Mouse (Mus musculus) limb, embryonic 13.5 days (tissue): ENCODE results near the gene Kcnj9. TPM values are rescaled to one million over a fixed set of nuclear protein-coding genes. Genes with fewer than 3 reads are reported as not detected.

ENCODE experiments used
- ATAC-seq: fragments of 200-750 bp; cut with Nextera tagmentation; 2 replicates; pipeline ENCODE4 v1.8.0; 2017; ENCODE audit warnings: low read depth, moderate number of reproducible peaks, moderate TSS enrichment; ENCODE audit not compliant: low FRiP score
- H3K27ac ChIP-seq: fragments of 300-500 bp; sonication (generic); 2 replicates; pipeline ENCODE4 v1.5.1; 2015; ENCODE audit warnings: inconsistent platforms, mild to moderate bottlenecking, moderate library complexity
- H3K27me3 ChIP-seq: fragments of 300-500 bp; sonication (generic); 2 replicates; pipeline ENCODE4 v1.6.1; 2015; ENCODE audit warnings: mild to moderate bottlenecking, inconsistent platforms
- H3K36me3 ChIP-seq: fragments of 300-500 bp; sonication (generic); 2 replicates; pipeline ENCODE4 v1.6.1; 2015; ENCODE audit warnings: inconsistent platforms, mild to moderate bottlenecking, moderate library complexity
- H3K4me1 ChIP-seq: fragments of 300-500 bp; sonication (generic); 2 replicates; pipeline ENCODE4 v1.6.1; 2015; ENCODE audit warnings: inconsistent platforms
- H3K4me2 ChIP-seq: fragments of 300-500 bp; sonication (generic); replicated peaks from 2 replicates; pipeline ENCODE4 v1.6.1; 2015; ENCODE audit warnings: inconsistent platforms, mild to moderate bottlenecking, moderate library complexity
- H3K4me3 ChIP-seq: fragments of 300-500 bp; sonication (generic); 2 replicates; pipeline ENCODE4 v1.5.1; 2015; ENCODE audit warnings: moderate library complexity, mild to moderate bottlenecking, inconsistent platforms
- H3K9ac ChIP-seq: fragments of 300-500 bp; sonication (generic); 2 replicates; pipeline ENCODE4 v1.6.1; 2015; ENCODE audit warnings: mild to moderate bottlenecking, inconsistent platforms
- H3K9me3 ChIP-seq: fragments of 300-500 bp; sonication (generic); 2 replicates; pipeline ENCODE4 v1.6.1; 2016; ENCODE audit warnings: inconsistent platforms
- WGBS: fragments of 180-500 bp; shearing (Covaris S2); methylation state at CpG from one replicate; pipeline ENCODE4 v1.1.7; 2015; 5-methylcytosine and 5-hydroxymethylcytosine counted together
- polyA plus RNA-seq: library from polyadenylated mRNA; unstranded; fragments of >200 nt; fragmentation: Nextera tagmentation; extraction: Ambion mirVana; gene quantifications from 2 replicates; pipeline ENCODE4 v1.2.1, GENCODE M21; 2015

The Kcnj9 gene
- polyA plus RNA-seq = 0.06 TPM in 1 of 2 replicates, not detected in the other

GRCm38 (mm10) chr1:172329131-172329530 lies at the start of gene Kcnj9:
Gene Kcnj9 (minus strand): TSS chr1:172329318.
- Histone ChIP-seq H3K4me3 (no peak within 1 kb of the TSS), H3K4me2 (no peak within 1 kb of the TSS), H3K27ac (no peak within 1 kb of the TSS), H3K9me3 (no peaks in the 10 kb centered on the region), H3K27me3 (peaks cover 92% of the 10 kb centered on the region), H3K4me1 (peaks cover 9% of the 10 kb centered on the region; the same call in 1 of the 2 replicates), H3K9ac (no peak within 1 kb of the TSS), H3K36me3 (no peaks in the 10 kb centered on the region)
- ATAC-seq = no peak
- 44% methylated on average over 9 of the region's 9 CpGs for WGBS

- no peaks in the 10 kb centered on the region for H3K27me3 ChIP-seq
- H3K9me3 ChIP-seq = no peaks in the 10 kb centered on the region
- H3K36me3 ChIP-seq = peaks cover 26% of the 10 kb centered on the region
- H3K9ac ChIP-seq = peak overlapping the region; percentile 89
- H3K27ac ChIP-seq = peak overlapping the region; percentile 28; the same call in 1 of the 2 replicates
- no peak; the same call in 1 of the 2 replicates for ATAC-seq
- peak overlapping the region; percentile 96 for H3K4me3 ChIP-seq
- peak overlapping the region; percentile 99 for H3K4me2 ChIP-seq
- 2% methylated on average over 62 of the region's 62 CpGs for WGBS
- peaks cover 31% of the 10 kb centered on the region for H3K4me1 ChIP-seq
These were observed 47.8 kb upstream of the Kcnj9 start for GRCm38 (mm10) chr1:172376758-172377458.

- WGBS = under 1% methylated on average over 39 of the region's 39 CpGs
- Histone ChIP-seq H3K9ac (peak within 1 kb of the TSS; percentile 89), H3K4me3 (peak within 1 kb of the TSS; percentile 96), H3K27me3 (no peaks in the 10 kb centered on the region), H3K4me2 (peak within 1 kb of the TSS; percentile 99), H3K9me3 (no peaks in the 10 kb centered on the region), H3K27ac (peak within 1 kb of the TSS; percentile 70; the same call in 1 of the 2 replicates), H3K4me1 (peaks cover 31% of the 10 kb centered on the region), H3K36me3 (peaks cover 20% of the 10 kb centered on the region)
- ATAC-seq = peak; percentile 99
These were observed 47.1 kb upstream of the Kcnj9 start, which contains the start of gene Pigm for GRCm38 (mm10) chr1:172376198-172376667. Gene Pigm (plus strand): TSS chr1:172376546.

- 28% methylated on average over 23 of the region's 23 CpGs for WGBS
- H3K9me3 ChIP-seq = no peaks in the 10 kb centered on the region
- H3K9ac ChIP-seq = no peak overlapping the region
- H3K36me3 ChIP-seq = no peaks in the 10 kb centered on the region
- H3K4me2 ChIP-seq = peak overlapping the region; percentile 37
- ATAC-seq = no peak; the same call in 1 of the 2 replicates
- no peak overlapping the region; the same call in 1 of the 2 replicates for H3K4me3 ChIP-seq
- peaks cover 15% of the 10 kb centered on the region for H3K27me3 ChIP-seq
- no peak overlapping the region for H3K27ac ChIP-seq
- H3K4me1 ChIP-seq = 0 out of 2 replicates have a peak, but pooled peaks cover 6% of the 10 kb centered on the region
These were observed 39.8 kb upstream of the Kcnj9 start for GRCm38 (mm10) chr1:172368768-172369418.

GRCm38 (mm10) chr1:172364684-172365083 lies 35.6 kb upstream of the Kcnj9 start:
- H3K4me2 ChIP-seq = no peak overlapping the region
- WGBS = 15% methylated on average over 6 of the region's 6 CpGs
- no peak overlapping the region for H3K27ac ChIP-seq
- no peaks in the 10 kb centered on the region for H3K9me3 ChIP-seq
- H3K36me3 ChIP-seq = no peaks in the 10 kb centered on the region
- no peak overlapping the region for H3K9ac ChIP-seq
- 0 out of 2 replicates have a peak, but pooled peaks cover 6% of the 10 kb centered on the region for H3K4me1 ChIP-seq
- peaks cover 9% of the 10 kb centered on the region for H3K27me3 ChIP-seq
- H3K4me3 ChIP-seq = no peak overlapping the region
- ATAC-seq = no peak

GRCm38 (mm10) chr1:172358341-172358740 lies 29.2 kb upstream of the Kcnj9 start:
- Histone ChIP-seq H3K4me3 (no peak overlapping the region), H3K9ac (no peak overlapping the region), H3K9me3 (no peaks in the 10 kb centered on the region), H3K27me3 (peaks cover 10% of the 10 kb centered on the region), H3K4me2 (no peak overlapping the region), H3K36me3 (no peaks in the 10 kb centered on the region), H3K4me1 (no peaks in the 10 kb centered on the region), H3K27ac (no peak overlapping the region)
- WGBS = 77% methylated on average over 10 of the region's 10 CpGs
- no peak for ATAC-seq

GRCm38 (mm10) chr1:172357550-172357949 lies 28.4 kb upstream of the Kcnj9 start:
- ATAC-seq = no peak
- no peak overlapping the region for H3K27ac ChIP-seq
- H3K9ac ChIP-seq = no peak overlapping the region
- 5% methylated on average over 1 of the region's 1 CpGs for WGBS
- no peaks in the 10 kb centered on the region for H3K4me1 ChIP-seq
- no peak overlapping the region for H3K4me2 ChIP-seq
- peaks cover 10% of the 10 kb centered on the region for H3K27me3 ChIP-seq
- no peaks in the 10 kb centered on the region for H3K36me3 ChIP-seq
- no peak overlapping the region for H3K4me3 ChIP-seq
- H3K9me3 ChIP-seq = no peaks in the 10 kb centered on the region

- no peak overlapping the region for H3K27ac ChIP-seq
- H3K4me1 ChIP-seq = peaks cover 3% of the 10 kb centered on the region
- H3K9ac ChIP-seq = no peak overlapping the region
- H3K36me3 ChIP-seq = no peaks in the 10 kb centered on the region
- H3K27me3 ChIP-seq = peaks cover 30% of the 10 kb centered on the region
- no peak overlapping the region for H3K4me3 ChIP-seq
- H3K9me3 ChIP-seq = no peaks in the 10 kb centered on the region
- 43% methylated on average over 3 of the region's 3 CpGs for WGBS
- no peak overlapping the region for H3K4me2 ChIP-seq
- ATAC-seq = no peak
These were observed 26.2 kb upstream of the Kcnj9 start for GRCm38 (mm10) chr1:172355336-172355735.

GRCm38 (mm10) chr1:172352453-172352852 lies 23.3 kb upstream of the Kcnj9 start:
- no peak for ATAC-seq
- no peak overlapping the region for H3K4me2 ChIP-seq
- H3K4me1 ChIP-seq = peaks cover 9% of the 10 kb centered on the region
- no peaks in the 10 kb centered on the region for H3K9me3 ChIP-seq
- H3K27me3 ChIP-seq = peaks cover 46% of the 10 kb centered on the region
- no peaks in the 10 kb centered on the region for H3K36me3 ChIP-seq
- H3K27ac ChIP-seq = no peak overlapping the region
- H3K9ac ChIP-seq = no peak overlapping the region
- no peak overlapping the region for H3K4me3 ChIP-seq
- 83% methylated on average over 3 of the region's 3 CpGs for WGBS

GRCm38 (mm10) chr1:172352001-172352400 lies 22.9 kb upstream of the Kcnj9 start:
- H3K4me2 ChIP-seq = no peak overlapping the region
- H3K9me3 ChIP-seq = no peaks in the 10 kb centered on the region
- H3K4me1 ChIP-seq = peaks cover 9% of the 10 kb centered on the region
- H3K4me3 ChIP-seq = no peak overlapping the region
- ATAC-seq = no peak
- H3K27ac ChIP-seq = no peak overlapping the region
- H3K36me3 ChIP-seq = no peaks in the 10 kb centered on the region
- no peak overlapping the region for H3K9ac ChIP-seq
- H3K27me3 ChIP-seq = peaks cover 46% of the 10 kb centered on the region
- WGBS = 72% methylated on average over 6 of the region's 6 CpGs

GRCm38 (mm10) chr1:172349916-172350812 lies 21.0 kb upstream of the Kcnj9 start:
- WGBS = 13% methylated on average over 19 of the region's 19 CpGs
- Histone ChIP-seq H3K27ac (no peak overlapping the region), H3K9ac (no peak overlapping the region), H3K4me3 (no peak overlapping the region), H3K9me3 (no peaks in the 10 kb centered on the region), H3K27me3 (peaks cover 45% of the 10 kb centered on the region), H3K36me3 (no peaks in the 10 kb centered on the region), H3K4me2 (peak overlapping the region; percentile 9; the same call in 1 of the 2 replicates), H3K4me1 (peaks cover 9% of the 10 kb centered on the region)
- peak; percentile 57 for ATAC-seq
